Mouse (Mus musculus): ENCODE measurements at regions not wholly inside any gene's neighbourhood (a gene's known extent, or its start where the extent isn't known, plus 50 kb on each side); places are given as distances from the start of the nearest gene placed in this dataset.

DNA sequence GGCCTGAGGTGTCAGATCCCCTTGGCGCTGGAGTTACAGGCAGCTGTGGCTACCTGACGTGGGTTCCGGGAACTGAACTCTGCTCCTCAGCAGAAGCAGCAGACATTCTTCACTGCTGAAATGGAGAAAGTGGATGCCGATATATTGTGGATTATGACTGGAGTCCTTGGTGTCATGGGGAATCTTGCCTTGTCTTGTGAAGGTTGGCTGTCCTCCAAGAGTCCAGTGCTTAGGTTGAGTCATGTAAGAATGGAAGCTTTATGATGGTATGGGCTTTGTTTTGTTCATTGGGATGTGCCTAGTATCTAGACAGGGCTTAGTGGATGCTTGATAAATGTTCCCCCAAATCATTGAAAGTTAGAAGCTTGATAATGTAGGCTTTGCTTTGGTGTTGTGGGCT lies 205.2 kb upstream of the Pgrmc2 start:
- Histone ChIP-seq H3K4me3 (replicated peaks; ENCODE audit: low read length) (no peak overlapping the region), H3K27ac (ENCODE audit: low read length) (no peak overlapping the region), H3K9ac (ENCODE audit: low read length) (no peak overlapping the region), H3K4me1 (ENCODE audit: control insufficient read depth, insufficient read depth, low read length) (peaks cover 10% of the 10 kb centered on the region), H3K36me3 (ENCODE audit: control insufficient read depth, insufficient read depth, low read length) (no peaks in the 10 kb centered on the region), H3K9me3 (replicated peaks; ENCODE audit: control insufficient read depth, low read length) (no peaks in the 10 kb centered on the region), H3K27me3 (ENCODE audit: control insufficient read depth, insufficient read depth, low read length) (no peaks in the 10 kb centered on the region), H3K4me2 (ENCODE audit: low read depth, low read length) (no peak overlapping the region)
- 86% methylated on average over 4 of the region's 4 CpGs for WGBS
- ATAC-seq (ENCODE audit: insufficient read depth, low FRiP score) = no peak

- WGBS = 54% methylated on average over 5 of the region's 5 CpGs
- Histone ChIP-seq H3K4me1 (ENCODE audit: control insufficient read depth, insufficient read depth, low read length) (peaks cover 13% of the 10 kb centered on the region), H3K4me2 (ENCODE audit: low read depth, low read length) (no peak overlapping the region), H3K9ac (ENCODE audit: low read length) (no peak overlapping the region), H3K9me3 (replicated peaks; ENCODE audit: control insufficient read depth, low read length) (no peaks in the 10 kb centered on the region), H3K4me3 (replicated peaks; ENCODE audit: low read length) (no peak overlapping the region), H3K27ac (ENCODE audit: low read length) (peak overlapping the region; percentile 61), H3K27me3 (ENCODE audit: control insufficient read depth, insufficient read depth, low read length) (no peaks in the 10 kb centered on the region), H3K36me3 (ENCODE audit: control insufficient read depth, insufficient read depth, low read length) (no peaks in the 10 kb centered on the region)
- ATAC-seq (ENCODE audit: insufficient read depth, low FRiP score) = peak; percentile 18; the same call in 1 of the 2 replicates
These were observed 202.5 kb upstream of the Pgrmc2 start for GRCm38 (mm10) chr3:41285336-41285735.

GRCm38 (mm10) chr3:41284897-41285296 lies 202.1 kb upstream of the Pgrmc2 start:
- no peak overlapping the region for H3K4me3 ChIP-seq (replicated peaks; ENCODE audit: low read length)
- H3K27ac ChIP-seq (ENCODE audit: low read length) = peak overlapping the region; percentile 61
- peak; percentile 85 for ATAC-seq (ENCODE audit: insufficient read depth, low FRiP score)
- no peaks in the 10 kb centered on the region for H3K27me3 ChIP-seq (ENCODE audit: control insufficient read depth, insufficient read depth, low read length)
- H3K9me3 ChIP-seq (replicated peaks; ENCODE audit: control insufficient read depth, low read length) = no peaks in the 10 kb centered on the region
- H3K4me2 ChIP-seq (ENCODE audit: low read depth, low read length) = no peak overlapping the region; the same call in 1 of the 2 replicates
- H3K4me1 ChIP-seq (ENCODE audit: control insufficient read depth, insufficient read depth, low read length) = peaks cover 13% of the 10 kb centered on the region
- H3K36me3 ChIP-seq (ENCODE audit: control insufficient read depth, insufficient read depth, low read length) = no peaks in the 10 kb centered on the region
- H3K9ac ChIP-seq (ENCODE audit: low read length) = no peak overlapping the region
- 6% methylated on average over 13 of the region's 13 CpGs for WGBS

DNA sequence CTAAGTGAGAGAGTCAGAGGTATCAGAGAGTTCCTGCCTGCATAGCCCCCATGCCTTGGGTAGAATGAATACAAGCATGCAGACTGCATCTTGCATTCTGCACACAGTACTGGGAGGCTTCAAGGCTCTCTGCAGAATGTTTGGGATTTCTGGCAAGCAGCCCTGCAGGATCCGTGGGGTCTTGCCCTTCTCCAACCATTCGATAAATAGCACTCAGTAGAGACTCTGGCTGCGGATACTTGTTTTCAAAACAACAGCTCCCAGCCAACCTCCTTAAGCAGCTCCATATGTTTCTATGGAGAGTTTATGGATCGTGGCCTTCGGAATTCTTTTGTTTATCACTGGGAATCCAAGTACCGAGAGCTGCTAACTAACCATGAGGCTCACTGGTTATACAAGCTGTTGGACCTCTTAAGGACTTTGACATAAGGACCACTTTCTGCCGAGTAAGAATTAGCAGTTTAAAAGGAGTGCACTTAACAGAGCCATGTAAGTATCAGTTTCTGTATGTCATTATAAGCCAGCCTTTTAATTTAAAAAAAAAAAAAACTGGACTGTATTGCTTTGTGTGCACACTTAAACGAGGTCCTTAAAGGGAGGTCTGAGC lies 199.7 kb upstream of the Pgrmc2 start:
- Histone ChIP-seq H3K27ac (ENCODE audit: low read length) (peak overlapping the region; percentile 41; the same call in 1 of the 2 replicates), H3K9me3 (replicated peaks; ENCODE audit: control insufficient read depth, low read length) (no peaks in the 10 kb centered on the region), H3K27me3 (ENCODE audit: control insufficient read depth, insufficient read depth, low read length) (no peaks in the 10 kb centered on the region), H3K4me1 (ENCODE audit: control insufficient read depth, insufficient read depth, low read length) (peaks cover 13% of the 10 kb centered on the region), H3K9ac (ENCODE audit: low read length) (no peak overlapping the region), H3K4me2 (ENCODE audit: low read depth, low read length) (no peak overlapping the region), H3K4me3 (replicated peaks; ENCODE audit: low read length) (no peak overlapping the region), H3K36me3 (ENCODE audit: control insufficient read depth, insufficient read depth, low read length) (peaks cover 2% of the 10 kb centered on the region; the same call in 1 of the 2 replicates)
- 29% methylated on average over 8 of the region's 8 CpGs for WGBS
- peak; percentile 72 for ATAC-seq (ENCODE audit: insufficient read depth, low FRiP score)

- ATAC-seq (ENCODE audit: insufficient read depth, low FRiP score) = no peak
- Histone ChIP-seq H3K4me2 (ENCODE audit: low read depth, low read length) (no peak overlapping the region), H3K9ac (ENCODE audit: low read length) (no peak overlapping the region), H3K4me1 (ENCODE audit: control insufficient read depth, insufficient read depth, low read length) (no peaks in the 10 kb centered on the region), H3K27ac (ENCODE audit: low read length) (no peak overlapping the region), H3K36me3 (ENCODE audit: control insufficient read depth, insufficient read depth, low read length) (peaks cover 2% of the 10 kb centered on the region; the same call in 1 of the 2 replicates), H3K27me3 (ENCODE audit: control insufficient read depth, insufficient read depth, low read length) (no peaks in the 10 kb centered on the region), H3K4me3 (replicated peaks; ENCODE audit: low read length) (no peak overlapping the region), H3K9me3 (replicated peaks; ENCODE audit: control insufficient read depth, low read length) (no peaks in the 10 kb centered on the region; the same call in 1 of the 2 replicates)
- 89% methylated on average over 9 of the region's 9 CpGs for WGBS
These were observed 193.2 kb upstream of the Pgrmc2 start for GRCm38 (mm10) chr3:41276096-41276495.

GRCm38 (mm10) chr3:41268516-41268915 lies 185.7 kb upstream of the Pgrmc2 start:
- WGBS = 80% methylated on average over 4 of the region's 4 CpGs
- Histone ChIP-seq H3K27ac (ENCODE audit: low read length) (no peak overlapping the region), H3K4me2 (ENCODE audit: low read depth, low read length) (no peak overlapping the region), H3K9ac (ENCODE audit: low read length) (no peak overlapping the region), H3K4me3 (replicated peaks; ENCODE audit: low read length) (no peak overlapping the region), H3K9me3 (replicated peaks; ENCODE audit: control insufficient read depth, low read length) (no peaks in the 10 kb centered on the region; the same call in 1 of the 2 replicates), H3K27me3 (ENCODE audit: control insufficient read depth, insufficient read depth, low read length) (no peaks in the 10 kb centered on the region), H3K4me1 (ENCODE audit: control insufficient read depth, insufficient read depth, low read length) (no peaks in the 10 kb centered on the region), H3K36me3 (ENCODE audit: control insufficient read depth, insufficient read depth, low read length) (no peaks in the 10 kb centered on the region)
- no peak for ATAC-seq (ENCODE audit: insufficient read depth, low FRiP score)

DNA sequence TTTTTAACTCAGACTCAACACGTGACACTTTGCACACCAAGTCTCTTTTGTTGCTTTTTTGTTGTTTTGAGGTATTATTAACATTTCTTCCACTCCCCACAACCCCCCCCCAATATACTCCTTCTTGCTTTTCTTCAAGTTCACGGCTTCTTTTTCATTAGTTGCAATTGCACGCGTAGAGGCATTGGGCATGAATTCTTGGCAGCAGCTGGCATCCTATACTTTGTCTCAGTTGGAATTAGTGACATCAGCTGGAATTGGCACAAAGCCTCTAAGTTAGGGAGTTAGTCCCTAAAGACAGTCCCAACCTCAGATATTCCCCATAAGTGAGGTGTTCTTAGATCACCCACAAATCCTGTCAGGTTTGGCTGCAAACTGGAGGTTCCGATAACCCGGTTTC lies 183.4 kb upstream of the Pgrmc2 start:
- Histone ChIP-seq H3K4me1 (ENCODE audit: control insufficient read depth, insufficient read depth, low read length) (no peaks in the 10 kb centered on the region), H3K36me3 (ENCODE audit: control insufficient read depth, insufficient read depth, low read length) (no peaks in the 10 kb centered on the region), H3K9me3 (replicated peaks; ENCODE audit: control insufficient read depth, low read length) (no peaks in the 10 kb centered on the region), H3K27ac (ENCODE audit: low read length) (no peak overlapping the region), H3K4me2 (ENCODE audit: low read depth, low read length) (no peak overlapping the region), H3K27me3 (ENCODE audit: control insufficient read depth, insufficient read depth, low read length) (no peaks in the 10 kb centered on the region), H3K9ac (ENCODE audit: low read length) (no peak overlapping the region), H3K4me3 (replicated peaks; ENCODE audit: low read length) (no peak overlapping the region)
- no peak for ATAC-seq (ENCODE audit: insufficient read depth, low FRiP score)
- WGBS = 88% methylated on average over 6 of the region's 6 CpGs

- H3K4me3 ChIP-seq (replicated peaks; ENCODE audit: low read length) = no peak overlapping the region
- 85% methylated on average over 3 of the region's 3 CpGs for WGBS
- no peaks in the 10 kb centered on the region for H3K4me1 ChIP-seq (ENCODE audit: control insufficient read depth, insufficient read depth, low read length)
- H3K9ac ChIP-seq (ENCODE audit: low read length) = no peak overlapping the region
- H3K9me3 ChIP-seq (replicated peaks; ENCODE audit: control insufficient read depth, low read length) = no peaks in the 10 kb centered on the region
- H3K4me2 ChIP-seq (ENCODE audit: low read depth, low read length) = no peak overlapping the region
- H3K27ac ChIP-seq (ENCODE audit: low read length) = no peak overlapping the region
- H3K27me3 ChIP-seq (ENCODE audit: control insufficient read depth, insufficient read depth, low read length) = no peaks in the 10 kb centered on the region
- H3K36me3 ChIP-seq (ENCODE audit: control insufficient read depth, insufficient read depth, low read length) = no peaks in the 10 kb centered on the region
- ATAC-seq (ENCODE audit: insufficient read depth, low FRiP score) = no peak
These were observed 182.6 kb upstream of the Pgrmc2 start for GRCm38 (mm10) chr3:41265399-41265798.

GRCm38 (mm10) chr3:41258291-41258690 lies 175.4 kb upstream of the Pgrmc2 start:
- H3K27me3 ChIP-seq (ENCODE audit: control insufficient read depth, insufficient read depth, low read length) = no peaks in the 10 kb centered on the region
- no peak overlapping the region for H3K4me3 ChIP-seq (replicated peaks; ENCODE audit: low read length)
- H3K27ac ChIP-seq (ENCODE audit: low read length) = no peak overlapping the region
- no peak overlapping the region for H3K9ac ChIP-seq (ENCODE audit: low read length)
- H3K36me3 ChIP-seq (ENCODE audit: control insufficient read depth, insufficient read depth, low read length) = no peaks in the 10 kb centered on the region
- ATAC-seq (ENCODE audit: insufficient read depth, low FRiP score) = no peak
- H3K4me1 ChIP-seq (ENCODE audit: control insufficient read depth, insufficient read depth, low read length) = no peaks in the 10 kb centered on the region
- no peak overlapping the region for H3K4me2 ChIP-seq (ENCODE audit: low read depth, low read length)
- no peaks in the 10 kb centered on the region for H3K9me3 ChIP-seq (replicated peaks; ENCODE audit: control insufficient read depth, low read length)
- 53% methylated on average over 6 of the region's 6 CpGs for WGBS
